Mouse (Mus musculus) lung, postnatal 0 days (tissue): ENCODE results near the gene Cox5a.

ENCODE experiments used
- CTCF ChIP-seq: IDR thresholded peaks from 2 replicates; pipeline ENCODE4 v1.5.1; 2016; ENCODE audit warnings: antibody characterized with exemption, mild to moderate bottlenecking
- EP300 ChIP-seq: IDR thresholded peaks from 2 replicates; pipeline ENCODE4 v1.6.1; 2016; ENCODE audit warnings: antibody characterized with exemption, mild to moderate bottlenecking, control low read depth

DNA sequence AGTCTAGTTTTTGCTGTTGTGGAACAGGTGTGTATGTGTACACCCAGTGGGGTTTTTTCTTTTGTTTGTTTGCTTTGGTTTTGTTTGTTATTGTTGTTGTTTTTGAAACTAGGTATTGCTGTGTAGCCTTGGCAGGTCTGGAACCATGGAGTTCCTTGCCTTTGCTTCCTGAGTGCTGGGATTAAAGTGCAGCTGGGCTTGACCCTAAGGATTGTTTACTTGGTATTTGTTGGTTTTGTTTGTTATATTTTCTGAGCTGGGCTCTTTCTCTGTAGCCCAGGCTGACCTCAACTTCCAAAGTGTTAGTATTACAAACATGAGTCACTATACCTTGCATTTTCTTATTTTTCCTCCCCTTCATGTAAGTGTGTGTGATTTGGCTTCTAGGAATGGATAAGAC lies 5.4 kb downstream of the Cox5a start:
- TF ChIP-seq CTCF: no peak
- no peak for TF ChIP-seq EP300
